Mouse (Mus musculus): ENCODE results near the gene Vipas39. TPM values are rescaled to one million over a fixed set of nuclear protein-coding genes. Genes with fewer than 3 reads are reported as not detected.
"Not testable (repeated sequence)": the region's sequence is repeated elsewhere in the genome, so short reads cannot be mapped to it uniquely, and the experiment has no call there.

The Vipas39 gene
- 61.6 and 67.8 TPM in 2 replicates for polyA plus RNA-seq (2014; fragmentation: Nextera tagmentation; extraction: Ambion mirVana)

- H3K27me3 ChIP-seq (ENCODE audit: control insufficient read depth, insufficient read depth, low read length): no peaks in the 10 kb centered on the region
- no peaks in the 10 kb centered on the region for H3K9me3 ChIP-seq (ENCODE audit: control insufficient read depth, low read length)
- H3K36me3 ChIP-seq (ENCODE audit: control insufficient read depth, insufficient read depth, low read length): peaks cover 29% of the 10 kb centered on the region
- H3K27ac ChIP-seq (ENCODE audit: low read depth, low read length): peak within 1 kb of the TSS; percentile 77
- H3K4me2 ChIP-seq (ENCODE audit: low read depth, low read length): peak within 1 kb of the TSS; percentile 87
- under 1% methylated on average over 31 of the region's 31 CpGs for WGBS
- peak; percentile 98 for ATAC-seq (ENCODE audit: low read depth)
- H3K4me1 ChIP-seq (ENCODE audit: control insufficient read depth, insufficient read depth, low read length): peaks cover 14% of the 10 kb centered on the region
- peak within 1 kb of the TSS; percentile 67 for H3K4me3 ChIP-seq (ENCODE audit: low read depth, low read length)
- H3K9ac ChIP-seq (replicated peaks; ENCODE audit: low read depth, low read length): peak within 1 kb of the TSS; percentile 79
These were observed at the start of gene Vipas39, which contains the start of gene Ahsa1 for GRCm38 (mm10) chr12:87266108-87266826. Gene Vipas39, minus strand, starts transcription at chr12:87266256. Gene Ahsa1, plus strand, starts transcription at chr12:87266479.

- H3K36me3 ChIP-seq (ENCODE audit: control insufficient read depth, insufficient read depth, low read length): peaks cover 9% of the 10 kb centered on the region
- WGBS: 62% methylated on average over 2 of the region's 2 CpGs
These were observed 47.0 kb upstream of the Vipas39 start for GRCm38 (mm10) chr12:87313098-87313497.

GRCm38 (mm10) chr12:87306584-87306844 lies 40.5 kb upstream of the Vipas39 start:
- H3K27me3 ChIP-seq (ENCODE audit: control insufficient read depth, insufficient read depth, low read length); ATAC-seq (ENCODE audit: low read depth); H3K4me2 ChIP-seq (ENCODE audit: low read depth, low read length); H3K9me3 ChIP-seq (ENCODE audit: control insufficient read depth, low read length); H3K36me3 ChIP-seq (ENCODE audit: control insufficient read depth, insufficient read depth, low read length); H3K4me1 ChIP-seq (ENCODE audit: control insufficient read depth, insufficient read depth, low read length); H3K4me3 ChIP-seq (ENCODE audit: low read depth, low read length); H3K27ac ChIP-seq (ENCODE audit: low read depth, low read length); H3K9ac ChIP-seq (replicated peaks; ENCODE audit: low read depth, low read length): not testable (repeated sequence)
- 75% methylated on average over 4 of the region's 4 CpGs for WGBS

More at GRCm38 (mm10) chr12:87313098-87313497, 47.0 kb upstream of the Vipas39 start:
- Histone ChIP-seq H3K9me3 (ENCODE audit: control insufficient read depth, low read length) (no peaks in the 10 kb centered on the region), H3K27me3 (ENCODE audit: control insufficient read depth, insufficient read depth, low read length) (no peaks in the 10 kb centered on the region), H3K4me1 (ENCODE audit: control insufficient read depth, insufficient read depth, low read length) (no peaks in the 10 kb centered on the region), H3K4me2 (ENCODE audit: low read depth, low read length) (no peak overlapping the region), H3K4me3 (ENCODE audit: low read depth, low read length) (no peak overlapping the region), H3K9ac (replicated peaks; ENCODE audit: low read depth, low read length) (no peak overlapping the region), H3K27ac (ENCODE audit: low read depth, low read length) (no peak overlapping the region)
- ATAC-seq (ENCODE audit: low read depth): no peak

GRCm38 (mm10) chr12:87305767-87306583 lies 39.9 kb upstream of the Vipas39 start:
- Histone ChIP-seq H3K27me3 (ENCODE audit: control insufficient read depth, insufficient read depth, low read length) (no peaks in the 10 kb centered on the region), H3K9ac (replicated peaks; ENCODE audit: low read depth, low read length) (no peak overlapping the region), H3K9me3 (ENCODE audit: control insufficient read depth, low read length) (no peaks in the 10 kb centered on the region), H3K4me3 (ENCODE audit: low read depth, low read length) (no peak overlapping the region), H3K27ac (ENCODE audit: low read depth, low read length) (no peak overlapping the region), H3K36me3 (ENCODE audit: control insufficient read depth, insufficient read depth, low read length) (peaks cover 9% of the 10 kb centered on the region), H3K4me1 (ENCODE audit: control insufficient read depth, insufficient read depth, low read length) (no peaks in the 10 kb centered on the region), H3K4me2 (ENCODE audit: low read depth, low read length) (no peak overlapping the region)
- no peak for ATAC-seq (ENCODE audit: low read depth)
- WGBS: 34% methylated on average over 13 of the region's 13 CpGs

- H3K36me3 ChIP-seq (ENCODE audit: control insufficient read depth, insufficient read depth, low read length): no peaks in the 10 kb centered on the region
- no peak overlapping the region for H3K27ac ChIP-seq (ENCODE audit: low read depth, low read length)
- H3K4me1 ChIP-seq (ENCODE audit: control insufficient read depth, insufficient read depth, low read length): no peaks in the 10 kb centered on the region
- H3K9ac ChIP-seq (replicated peaks; ENCODE audit: low read depth, low read length): no peak overlapping the region
- peaks cover 15% of the 10 kb centered on the region for H3K27me3 ChIP-seq (ENCODE audit: control insufficient read depth, insufficient read depth, low read length)
- 51% methylated on average over 4 of the region's 4 CpGs for WGBS
- no peak overlapping the region for H3K4me2 ChIP-seq (ENCODE audit: low read depth, low read length)
- ATAC-seq (ENCODE audit: low read depth): no peak
- no peaks in the 10 kb centered on the region for H3K9me3 ChIP-seq (ENCODE audit: control insufficient read depth, low read length)
- H3K4me3 ChIP-seq (ENCODE audit: low read depth, low read length): no peak overlapping the region
These were observed 35.1 kb upstream of the Vipas39 start for GRCm38 (mm10) chr12:87301189-87301588.

- H3K9me3 ChIP-seq (ENCODE audit: control insufficient read depth, low read length): no peaks in the 10 kb centered on the region
- H3K27me3 ChIP-seq (ENCODE audit: control insufficient read depth, insufficient read depth, low read length): peaks cover 15% of the 10 kb centered on the region
- H3K9ac ChIP-seq (replicated peaks; ENCODE audit: low read depth, low read length): no peak overlapping the region
- no peaks in the 10 kb centered on the region for H3K4me1 ChIP-seq (ENCODE audit: control insufficient read depth, insufficient read depth, low read length)
- no peak for ATAC-seq (ENCODE audit: low read depth)
- H3K4me2 ChIP-seq (ENCODE audit: low read depth, low read length): peak overlapping the region; percentile 89
- WGBS: under 1% methylated on average over 9 of the region's 9 CpGs
- no peak overlapping the region for H3K27ac ChIP-seq (ENCODE audit: low read depth, low read length)
- H3K36me3 ChIP-seq (ENCODE audit: control insufficient read depth, insufficient read depth, low read length): no peaks in the 10 kb centered on the region
- H3K4me3 ChIP-seq (ENCODE audit: low read depth, low read length): peak overlapping the region; percentile 61
These were observed 34.3 kb upstream of the Vipas39 start for GRCm38 (mm10) chr12:87300441-87300690.

GRCm38 (mm10) chr12:87299657-87300440 lies 33.8 kb upstream of the Vipas39 start, which contains the start of gene Ism2:
Gene Ism2, minus strand, starts transcription at chr12:87299705.
- under 1% methylated on average over 78 of the region's 86 CpGs for WGBS
- H3K4me1 ChIP-seq (ENCODE audit: control insufficient read depth, insufficient read depth, low read length): no peaks in the 10 kb centered on the region
- ATAC-seq (ENCODE audit: low read depth): peak; percentile 85
- H3K27ac ChIP-seq (ENCODE audit: low read depth, low read length): no peak within 1 kb of the TSS
- peaks cover 15% of the 10 kb centered on the region for H3K27me3 ChIP-seq (ENCODE audit: control insufficient read depth, insufficient read depth, low read length)
- H3K4me3 ChIP-seq (ENCODE audit: low read depth, low read length): peak within 1 kb of the TSS; percentile 61
- H3K9ac ChIP-seq (replicated peaks; ENCODE audit: low read depth, low read length): peak within 1 kb of the TSS; percentile 63
- H3K36me3 ChIP-seq (ENCODE audit: control insufficient read depth, insufficient read depth, low read length): no peaks in the 10 kb centered on the region
- H3K9me3 ChIP-seq (ENCODE audit: control insufficient read depth, low read length): no peaks in the 10 kb centered on the region
- H3K4me2 ChIP-seq (ENCODE audit: low read depth, low read length): peak within 1 kb of the TSS; percentile 89

- ATAC-seq (ENCODE audit: low read depth): peak; percentile 65
- H3K4me2 ChIP-seq (ENCODE audit: low read depth, low read length): peak overlapping the region; percentile 89
- no peaks in the 10 kb centered on the region for H3K36me3 ChIP-seq (ENCODE audit: control insufficient read depth, insufficient read depth, low read length)
- no peaks in the 10 kb centered on the region for H3K9me3 ChIP-seq (ENCODE audit: control insufficient read depth, low read length)
- H3K27me3 ChIP-seq (ENCODE audit: control insufficient read depth, insufficient read depth, low read length): peaks cover 15% of the 10 kb centered on the region
- no peaks in the 10 kb centered on the region for H3K4me1 ChIP-seq (ENCODE audit: control insufficient read depth, insufficient read depth, low read length)
- no peak overlapping the region for H3K27ac ChIP-seq (ENCODE audit: low read depth, low read length)
- 6% methylated on average over 29 of the region's 29 CpGs for WGBS
- H3K4me3 ChIP-seq (ENCODE audit: low read depth, low read length): peak overlapping the region; percentile 61
- peak overlapping the region; percentile 63 for H3K9ac ChIP-seq (replicated peaks; ENCODE audit: low read depth, low read length)
These were observed 33.1 kb upstream of the Vipas39 start for GRCm38 (mm10) chr12:87299037-87299656.
